Mouse (Mus musculus): ENCODE measurements at regions not wholly inside any gene's neighbourhood (a gene's known extent, or its start where the extent isn't known, plus 50 kb on each side); places are given as distances from the start of the nearest gene placed in this dataset.
"Not testable (repeated sequence)": the region's sequence is repeated elsewhere in the genome, so short reads cannot be mapped to it uniquely, and the experiment has no call there.

GRCm38 (mm10) chr19:27128501-27128900 is 87.8 kb upstream of the Vldlr start:
- not testable (repeated sequence) for DNase-seq (ENCODE audit: extremely low spot score, low spot score)

GRCm38 (mm10) chr19:27134360-27134759 is 81.9 kb upstream of the Vldlr start:
- no peak for DNase-seq (ENCODE audit: extremely low spot score, low spot score)

- DNase-seq (ENCODE audit: extremely low spot score, low spot score) = no peak
Measured at GRCm38 (mm10) chr19:27140892-27141291, 75.4 kb upstream of the Vldlr start.

GRCm38 (mm10) chr19:27142181-27142580 is 74.1 kb upstream of the Vldlr start:
- no peak for DNase-seq (ENCODE audit: extremely low spot score, low spot score)

- no peak for DNase-seq (ENCODE audit: extremely low spot score, low spot score)
Measured at GRCm38 (mm10) chr19:27147404-27147803, 68.9 kb upstream of the Vldlr start.

- no peak for DNase-seq (ENCODE audit: extremely low spot score, low spot score)
Measured at GRCm38 (mm10) chr19:27148330-27148729, 68.0 kb upstream of the Vldlr start.

- no peak for DNase-seq (ENCODE audit: extremely low spot score, low spot score)
Measured at GRCm38 (mm10) chr19:27149567-27149966, 66.7 kb upstream of the Vldlr start.

- DNase-seq (ENCODE audit: extremely low spot score, low spot score) = no peak
Measured at GRCm38 (mm10) chr19:27161933-27162332, 54.4 kb upstream of the Vldlr start.
